ENCODE assay signal across 9 mouse cellular contexts in the genomic region with DNA sequence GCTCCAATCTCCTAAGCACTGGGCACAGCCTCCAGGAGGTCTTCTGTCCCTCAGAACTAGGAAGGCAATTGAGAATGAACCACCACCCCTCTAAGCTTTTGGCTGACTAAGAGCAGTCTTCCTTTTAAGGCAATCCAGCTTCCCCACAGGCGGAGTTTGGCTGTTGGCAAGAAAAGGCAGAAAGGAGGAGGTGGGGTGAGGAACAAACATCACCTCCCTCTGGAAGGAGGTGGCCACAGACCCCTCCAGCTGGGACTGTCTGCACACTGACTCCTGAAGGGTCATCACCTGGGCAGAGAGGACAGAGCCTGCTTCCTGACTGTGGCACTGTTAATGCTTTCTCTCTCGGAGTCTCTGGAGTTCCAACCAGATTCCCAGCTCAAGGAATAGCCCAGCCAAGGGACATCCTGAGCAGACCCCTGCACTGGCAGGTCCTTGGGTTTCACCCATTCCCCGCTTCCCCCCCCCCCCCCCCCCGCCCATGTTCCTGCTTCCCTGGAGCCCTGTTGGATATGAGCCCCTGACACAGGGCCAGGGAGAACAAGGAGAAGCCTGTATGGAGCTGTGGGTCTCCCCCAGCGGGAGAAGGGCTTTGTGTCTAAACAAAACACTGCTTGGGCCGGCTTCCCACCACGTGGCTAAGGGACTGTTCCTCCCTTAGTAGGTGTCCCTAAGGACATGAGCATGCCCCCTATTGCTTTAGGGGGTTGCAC. TPM values are rescaled to one million over a fixed set of nuclear protein-coding genes. Genes with fewer than 3 reads are reported as not detected.
DNase-seq lines count a peak whose midpoint lies in the region; ATAC-seq and TF ChIP-seq lines count a peak whose summit lies in the region.
"Had no signal": no experiment of that assay in that cellular context is flagged by ENCODE, and none has a peak within 500 bp of the region (broad histone marks: within the 10 kb centered on the region; RNA-seq: fewer than 3 reads in every experiment).

No protein-coding gene starts in this region.

- intact Hi-C loops in left cerebral cortex, postnatal 14 days (cut with DNase I) = no loop called here

- no peak overlapping the region for H3K4me3 ChIP-seq in lung, adult 2 months (replicated peaks; ENCODE audit: extremely low read depth, low read depth, low read length)
- no peak overlapping the region for H3K4me3 ChIP-seq in forebrain, embryonic 15.5 days
- H3K4me3 ChIP-seq in hindbrain, embryonic 13.5 days = no peak overlapping the region
- no peak overlapping the region for H3K4me3 ChIP-seq in neural tube, embryonic 13.5 days

- 21% methylated on average over 7 of the region's 7 CpGs for WGBS in lung, adult 2 months
- WGBS in forebrain, embryonic 15.5 days = 18% methylated on average over 6 of the region's 7 CpGs
- 28% methylated on average over 5 of the region's 7 CpGs for WGBS in hindbrain, embryonic 13.5 days
- 27% methylated on average over 7 of the region's 7 CpGs for WGBS in neural tube, embryonic 13.5 days

- no peak overlapping the region for H3K4me2 ChIP-seq in forebrain, embryonic 15.5 days (replicated peaks)
- H3K4me2 ChIP-seq in hindbrain, embryonic 13.5 days = no peak overlapping the region
- no peak overlapping the region for H3K4me2 ChIP-seq in neural tube, embryonic 13.5 days

- DNase-seq in lung, adult 18-20 months = peak; percentile 77 to 86
- no peak for DNase-seq in lung, adult 2 months
- peak; percentile 66 for DNase-seq in left cerebral cortex, postnatal 14 days (ENCODE audit: low spot score in 2 of 2)
- DNase-seq in thymus, adult 18-20 months = no peak
- DNase-seq in adrenal gland, adult 8-10 months = no peak

- TF ChIP-seq POLR2A in lung, adult 2 months (IDR thresholded peaks at IDR 0.05; ENCODE audit: borderline replicate concordance, extremely low read depth, low read depth, low read length) = no peak; the same call in 1 of the 2 replicates

- H3K4me1 ChIP-seq in lung, adult 2 months (ENCODE audit: control insufficient read depth, insufficient read depth, low read length) = peaks cover 46% of the 10 kb centered on the region
- peaks cover 53% of the 10 kb centered on the region for H3K4me1 ChIP-seq in forebrain, embryonic 15.5 days
- peaks cover 62% of the 10 kb centered on the region for H3K4me1 ChIP-seq in hindbrain, embryonic 13.5 days (replicated peaks)
- peaks cover 73% of the 10 kb centered on the region for H3K4me1 ChIP-seq in neural tube, embryonic 13.5 days (replicated peaks)

- TF ChIP-seq CTCF in lung, adult 2 months (IDR thresholded peaks at IDR 0.05; ENCODE audit: insufficient read depth, low read length) = no peak

- peak; percentile 68 for ATAC-seq in forebrain, embryonic 15.5 days (replicated peaks)
- ATAC-seq in hindbrain, embryonic 13.5 days (ENCODE audit: low FRiP score) = peak; percentile 47; the same call in 1 of the 2 replicates
- peak; percentile 54 for ATAC-seq in neural tube, embryonic 13.5 days (ENCODE audit: low read depth)

- no peak overlapping the region for H3K9ac ChIP-seq in forebrain, embryonic 15.5 days (replicated peaks)
- no peak overlapping the region for H3K9ac ChIP-seq in hindbrain, embryonic 13.5 days
- H3K9ac ChIP-seq in neural tube, embryonic 13.5 days = no peak overlapping the region

- H3K27me3 ChIP-seq in forebrain, embryonic 15.5 days = no peaks in the 10 kb centered on the region
- H3K27me3 ChIP-seq in hindbrain, embryonic 13.5 days = 0 out of 2 replicates have a peak, but pooled peaks cover 6% of the 10 kb centered on the region
- H3K27me3 ChIP-seq in neural tube, embryonic 13.5 days = no peaks in the 10 kb centered on the region

- H3K27ac ChIP-seq in forebrain, embryonic 15.5 days (replicated peaks) = peak overlapping the region; percentile 39; the same call in 1 of the 2 replicates
- no peak overlapping the region for H3K27ac ChIP-seq in hindbrain, embryonic 13.5 days
- H3K27ac ChIP-seq in neural tube, embryonic 13.5 days (replicated peaks) = 0 out of 2 replicates have a peak overlapping the region, but pooled peaks have one; percentile 18

- H3K36me3 ChIP-seq in forebrain, embryonic 15.5 days = no peaks in the 10 kb centered on the region
- no peaks in the 10 kb centered on the region for H3K36me3 ChIP-seq in hindbrain, embryonic 13.5 days
- H3K36me3 ChIP-seq in neural tube, embryonic 13.5 days = no peaks in the 10 kb centered on the region
- H3K36me3 ChIP-seq: G1E had no signal

- no peaks in the 10 kb centered on the region for H3K9me3 ChIP-seq in forebrain, embryonic 15.5 days
- no peaks in the 10 kb centered on the region for H3K9me3 ChIP-seq in hindbrain, embryonic 13.5 days
- H3K9me3 ChIP-seq in neural tube, embryonic 13.5 days = no peaks in the 10 kb centered on the region
- H3K9me3 ChIP-seq: G1E had no signal

RNA-seq across cellular contexts. Expression of gene Csrp1, which starts 14.5 kb away (rescaled TPM):
- 556 and 717 TPM in 2 replicates for polyA plus RNA-seq in lung, adult 2 months (2012; rRNA removed)
- 17.7 and 18.0 TPM in 2 replicates for polyA plus RNA-seq in forebrain, embryonic 15.5 days (2015; fragmentation: Nextera tagmentation; extraction: Ambion mirVana)
- 22.9 and 25.3 TPM in 2 replicates for polyA plus RNA-seq in hindbrain, embryonic 13.5 days (2015; fragmentation: Nextera tagmentation; extraction: Ambion mirVana)
- 100 to 1,000 TPM; 133 to 136 TPM for total RNA-seq in left cerebral cortex, postnatal 14 days (2021)
- polyA plus RNA-seq in neural tube, embryonic 13.5 days (2015; fragmentation: Nextera tagmentation; extraction: Ambion mirVana) = 28.0 and 30.6 TPM in 2 replicates
- total RNA-seq in adrenal gland, adult 8-10 months (2022) = 100 to 1,000 TPM in 1 of 4 experiments, 10 to 100 TPM in 3; 92.3 to 122 (median 99.0) TPM

RNA-seq across cellular contexts. Expression of gene Phlda3, which starts 31.5 kb away (rescaled TPM):
- polyA plus RNA-seq in lung, adult 2 months (2012; rRNA removed) = 98.6 and 156 TPM in 2 replicates
- polyA plus RNA-seq in forebrain, embryonic 15.5 days (2015; fragmentation: Nextera tagmentation; extraction: Ambion mirVana) = 15.5 and 16.8 TPM in 2 replicates
- polyA plus RNA-seq in hindbrain, embryonic 13.5 days (2015; fragmentation: Nextera tagmentation; extraction: Ambion mirVana) = 19.6 and 20.6 TPM in 2 replicates
- total RNA-seq in left cerebral cortex, postnatal 14 days (2021) = 10 to 100 TPM; 15.0 to 16.6 TPM
- 32.1 and 32.6 TPM in 2 replicates for polyA plus RNA-seq in neural tube, embryonic 13.5 days (2015; fragmentation: Nextera tagmentation; extraction: Ambion mirVana)
- total RNA-seq in adrenal gland, adult 8-10 months (2022) = 10 to 100 TPM; 33.0 to 80.7 (median 38.4) TPM

RNA-seq across cellular contexts. Expression of gene Tnni1, which starts 44.9 kb away (rescaled TPM):
- polyA plus RNA-seq in lung, adult 2 months (2012; rRNA removed) = 0.26 and 1.5 TPM in 2 replicates
- 0.45 and 1.3 TPM in 2 replicates for polyA plus RNA-seq in forebrain, embryonic 15.5 days (2015; fragmentation: Nextera tagmentation; extraction: Ambion mirVana)
- polyA plus RNA-seq in hindbrain, embryonic 13.5 days (2015; fragmentation: Nextera tagmentation; extraction: Ambion mirVana) = 5.6 and 6.0 TPM in 2 replicates
- 1 to 10 TPM; 2.3 to 2.5 TPM for total RNA-seq in left cerebral cortex, postnatal 14 days (2021)
- polyA plus RNA-seq in neural tube, embryonic 13.5 days (2015; fragmentation: Nextera tagmentation; extraction: Ambion mirVana) = 15.0 and 31.7 TPM in 2 replicates
- under 1 TPM in 1 of 4 experiments, not detected in 3; 0.35 TPM for total RNA-seq in adrenal gland, adult 8-10 months (2022)

Comparison
In these comparisons a context has a peak if more than half of its experiments do, and no peak if none do; other contexts are left out.
1. DNase-seq: peak in lung, adult 18-20 months (2 of 2) and left cerebral cortex, postnatal 14 days (2 of 2); none in lung, adult 2 months (single experiment), thymus, adult 18-20 months (0 of 2) and adrenal gland, adult 8-10 months (single experiment).
2. RNA of gene Csrp1, which starts 14.5 kb away (polyA plus RNA-seq): 556 to 717 TPM in lung, adult 2 months; 28.0 to 30.6 TPM in neural tube, embryonic 13.5 days, 22.9 to 25.3 TPM in hindbrain, embryonic 13.5 days and 17.7 to 18.0 TPM in forebrain, embryonic 15.5 days; every median in the first group is over 10 times any median in the second.
3. Peak in every context shown above with its lines, with median percentiles within 50 percentile points of each other: ATAC-seq.